Mouse (Mus musculus): ENCODE results near the gene 2310011J03Rik. TPM values are rescaled to one million over a fixed set of nuclear protein-coding genes. Genes with fewer than 3 reads are reported as not detected.

Gene 2310011J03Rik
- total and polyA plus RNA-seq, 2 experiments, result 10.4 to 25.4 TPM

- WGBS, result 43% methylated on average over 21 of the region's 21 CpGs
- no peak for TF ChIP-seq CTCF (IDR thresholded peaks at IDR 0.05; ENCODE audit: low read depth, low read length)
- TF ChIP-seq POLR2A (IDR thresholded peaks at IDR 0.05; ENCODE audit: extremely low read depth, insufficient read depth, low read length), result no peak
- peaks cover under 1% of the 10 kb centered on the region; the same call in 1 of the 2 replicates for H3K36me3 ChIP-seq (ENCODE audit: control insufficient read depth, insufficient read depth, low read length)
- H3K4me1 ChIP-seq (ENCODE audit: control insufficient read depth, insufficient read depth, low read length), result peaks cover 11% of the 10 kb centered on the region
- no peak for DNase-seq (ENCODE audit: extremely low read depth, low read depth, low spot score)
- no peaks in the 10 kb centered on the region; the same call in 1 of the 2 replicates for H3K27me3 ChIP-seq (ENCODE audit: control insufficient read depth, insufficient read depth, low read length)
- 0 out of 2 replicates have a peak overlapping the region, but pooled peaks have one; percentile 23 for H3K9ac ChIP-seq (ENCODE audit: low read depth, low read length)
- no peak overlapping the region for H3K27ac ChIP-seq (replicated peaks; ENCODE audit: insufficient read depth, low read depth, low read length)
- H3K79me2 ChIP-seq (ENCODE audit: control insufficient read depth, insufficient read depth, low read length), result no peaks in the 10 kb centered on the region
- H3K4me3 ChIP-seq (ENCODE audit: insufficient read depth, low read depth, low read length), result no peak overlapping the region
These were observed 20.7 kb upstream of the 2310011J03Rik start for GRCm38 (mm10) chr10:80341026-80341425.

DNA sequence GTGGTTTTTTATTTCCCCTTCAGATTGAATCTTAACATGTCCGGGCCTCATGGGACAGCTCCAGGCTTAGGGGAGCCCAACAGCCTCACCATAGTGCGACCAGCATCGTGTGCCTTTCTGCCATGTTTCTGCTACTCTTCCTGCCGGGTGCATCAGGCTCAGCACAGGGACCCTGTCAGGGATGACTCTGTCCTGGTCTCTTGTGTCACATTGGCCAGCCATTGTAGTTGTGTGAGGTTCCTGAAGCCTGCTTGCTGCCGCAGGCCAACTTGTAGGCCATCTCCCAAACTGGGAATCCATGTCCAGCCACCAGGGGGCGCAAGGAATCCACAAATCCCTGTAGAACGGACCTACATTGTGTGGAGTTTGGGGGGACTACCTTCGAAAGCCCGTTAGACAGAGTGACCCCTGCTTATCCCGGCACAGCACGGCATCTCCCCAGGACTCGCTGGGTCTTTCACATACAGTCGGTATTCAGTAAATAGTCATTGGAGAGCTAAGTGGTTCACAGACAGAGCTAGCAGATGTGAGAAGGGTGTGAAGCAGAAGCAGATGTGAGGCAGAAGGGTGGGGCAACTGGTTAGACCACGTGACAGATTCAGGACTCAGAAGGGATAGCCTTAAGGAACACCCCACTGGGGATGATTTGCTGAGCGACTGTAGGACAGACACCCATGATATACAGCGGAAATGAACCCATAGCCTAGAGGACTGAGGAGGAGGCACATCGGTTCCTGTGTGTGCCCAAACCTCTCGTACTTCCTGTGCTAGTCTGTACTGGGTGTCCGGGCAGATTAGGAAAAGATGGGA is 19.8 kb upstream of the 2310011J03Rik start:
- TF ChIP-seq CTCF (IDR thresholded peaks at IDR 0.05; ENCODE audit: low read depth, low read length), result peak; percentile 91
- no peak for TF ChIP-seq POLR2A (IDR thresholded peaks at IDR 0.05; ENCODE audit: extremely low read depth, insufficient read depth, low read length)
- Histone ChIP-seq H3K4me1 (ENCODE audit: control insufficient read depth, insufficient read depth, low read length) (peaks cover 11% of the 10 kb centered on the region), H3K36me3 (ENCODE audit: control insufficient read depth, insufficient read depth, low read length) (peaks cover 6% of the 10 kb centered on the region; the same call in 1 of the 2 replicates), H3K27me3 (ENCODE audit: control insufficient read depth, insufficient read depth, low read length) (no peaks in the 10 kb centered on the region; the same call in 1 of the 2 replicates), H3K9ac (ENCODE audit: low read depth, low read length) (no peak overlapping the region), H3K4me3 (ENCODE audit: insufficient read depth, low read depth, low read length) (no peak overlapping the region), H3K79me2 (ENCODE audit: control insufficient read depth, insufficient read depth, low read length) (no peaks in the 10 kb centered on the region), H3K27ac (replicated peaks; ENCODE audit: insufficient read depth, low read depth, low read length) (no peak overlapping the region)
- peak; percentile 67 for DNase-seq (ENCODE audit: extremely low read depth, low read depth, low spot score)
- 24% methylated on average over 19 of the region's 19 CpGs for WGBS

DNA sequence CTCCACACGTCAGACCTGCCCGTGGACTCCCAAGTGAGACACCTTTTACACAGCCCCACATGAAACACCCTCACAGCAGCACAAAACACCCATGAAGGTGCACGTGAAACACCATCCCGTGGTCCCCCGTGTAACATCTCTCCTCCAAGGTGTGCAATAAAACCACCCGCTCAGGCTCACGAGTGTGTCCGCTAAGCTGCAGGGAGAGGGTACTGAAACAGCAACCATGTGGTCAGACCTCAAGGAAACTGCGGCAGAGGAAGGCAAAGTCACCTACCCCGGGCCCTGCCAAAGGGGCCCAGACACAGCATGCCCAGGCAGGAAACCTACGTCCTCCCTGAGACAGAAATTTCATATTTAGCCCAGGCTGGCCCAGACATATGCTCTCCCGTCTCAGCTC is 15.9 kb upstream of the 2310011J03Rik start:
- Histone ChIP-seq H3K27me3 (ENCODE audit: control insufficient read depth, insufficient read depth, low read length) (no peaks in the 10 kb centered on the region), H3K4me1 (ENCODE audit: control insufficient read depth, insufficient read depth, low read length) (peaks cover 8% of the 10 kb centered on the region; the same call in 1 of the 2 replicates), H3K27ac (replicated peaks; ENCODE audit: insufficient read depth, low read depth, low read length) (no peak overlapping the region), H3K36me3 (ENCODE audit: control insufficient read depth, insufficient read depth, low read length) (peaks cover 19% of the 10 kb centered on the region; the same call in 1 of the 2 replicates), H3K79me2 (ENCODE audit: control insufficient read depth, insufficient read depth, low read length) (no peaks in the 10 kb centered on the region), H3K9ac (ENCODE audit: low read depth, low read length) (no peak overlapping the region), H3K4me3 (ENCODE audit: insufficient read depth, low read depth, low read length) (no peak overlapping the region)
- 88% methylated on average over 12 of the region's 12 CpGs for WGBS
- DNase-seq (ENCODE audit: extremely low read depth, low read depth, low spot score), result no peak
- no peak for TF ChIP-seq POLR2A (IDR thresholded peaks at IDR 0.05; ENCODE audit: extremely low read depth, insufficient read depth, low read length)
- TF ChIP-seq CTCF (IDR thresholded peaks at IDR 0.05; ENCODE audit: low read depth, low read length), result no peak

DNA sequence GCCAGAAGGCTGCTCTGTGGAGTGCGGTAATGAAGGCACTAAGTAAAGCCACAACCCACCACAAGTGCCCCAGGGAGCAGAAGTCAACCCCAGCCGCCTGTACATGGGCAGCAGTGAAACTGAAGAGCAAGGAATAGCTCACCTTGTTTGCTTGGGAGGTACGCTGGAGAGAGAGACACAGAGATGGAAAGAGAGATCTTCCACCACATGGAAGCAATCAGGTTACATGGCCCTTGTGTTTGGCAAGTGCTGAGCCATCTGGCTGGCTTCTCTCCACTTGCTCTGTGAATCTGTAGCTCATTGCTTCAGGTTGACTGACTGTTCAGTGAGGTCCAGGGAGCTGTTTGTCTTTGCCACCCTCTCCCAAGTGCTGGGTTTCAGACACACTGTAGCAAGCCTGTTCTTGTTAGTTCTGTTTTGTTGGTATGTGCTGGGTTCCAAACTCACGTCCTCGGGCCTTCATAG is 12.2 kb upstream of the 2310011J03Rik start:
- Histone ChIP-seq H3K36me3 (ENCODE audit: control insufficient read depth, insufficient read depth, low read length) (peaks cover 19% of the 10 kb centered on the region; the same call in 1 of the 2 replicates), H3K9ac (ENCODE audit: low read depth, low read length) (peak overlapping the region; percentile 75), H3K4me1 (ENCODE audit: control insufficient read depth, insufficient read depth, low read length) (peaks cover 13% of the 10 kb centered on the region; the same call in 1 of the 2 replicates), H3K27me3 (ENCODE audit: control insufficient read depth, insufficient read depth, low read length) (no peaks in the 10 kb centered on the region), H3K27ac (replicated peaks; ENCODE audit: insufficient read depth, low read depth, low read length) (peak overlapping the region; percentile 98), H3K4me3 (ENCODE audit: insufficient read depth, low read depth, low read length) (peak overlapping the region; percentile 30), H3K79me2 (ENCODE audit: control insufficient read depth, insufficient read depth, low read length) (peaks cover 4% of the 10 kb centered on the region; the same call in 1 of the 2 replicates)
- WGBS, result 19% methylated on average over 5 of the region's 5 CpGs
- TF ChIP-seq POLR2A (IDR thresholded peaks at IDR 0.05; ENCODE audit: extremely low read depth, insufficient read depth, low read length) (no peak), CTCF (IDR thresholded peaks at IDR 0.05; ENCODE audit: low read depth, low read length) (no peak)
- peak; percentile 89 for DNase-seq (ENCODE audit: extremely low read depth, low read depth, low spot score)

DNA sequence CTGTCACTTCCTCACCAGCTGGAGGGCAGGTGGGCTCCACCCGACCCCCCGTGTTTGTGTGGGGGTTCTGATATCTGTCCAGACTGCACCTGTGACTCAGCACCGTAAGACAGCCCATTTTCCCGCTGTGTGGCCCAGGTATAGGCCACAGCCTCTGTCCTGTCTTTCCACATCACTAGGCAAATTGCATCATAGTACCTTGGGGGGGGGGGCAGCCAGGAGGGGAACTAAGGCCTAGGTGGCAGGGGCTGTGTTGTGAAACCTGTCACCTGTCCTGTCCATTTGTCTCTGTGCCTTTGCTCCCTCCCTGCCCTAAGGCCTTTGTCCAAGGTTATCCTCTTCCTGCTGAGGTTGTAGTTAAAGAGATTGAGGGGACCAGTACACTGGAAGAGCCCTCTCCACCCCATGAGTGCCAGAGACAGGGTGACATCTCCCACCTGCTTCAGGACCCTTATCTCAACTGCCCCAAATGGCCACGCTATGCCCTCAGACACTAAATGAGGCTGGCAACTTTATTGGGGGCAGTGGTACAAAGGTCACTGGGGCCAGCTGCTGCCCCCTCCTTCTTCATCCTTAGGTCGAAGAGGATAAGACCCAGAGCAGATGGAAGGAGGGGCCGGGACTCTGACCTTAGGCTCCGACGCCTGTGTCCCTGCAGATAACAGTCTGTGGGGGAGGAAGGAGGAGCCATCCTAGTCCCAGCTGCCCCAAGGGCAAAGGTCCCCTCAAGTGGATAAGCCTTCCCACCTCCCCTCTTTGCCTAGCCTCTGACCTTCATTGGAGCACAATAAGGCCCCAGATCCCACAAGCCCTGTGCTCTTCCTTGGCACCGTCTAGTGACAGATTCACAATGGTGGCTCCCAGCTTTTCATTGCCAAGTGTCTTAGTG is 11.5 kb upstream of the 2310011J03Rik start:
- H3K36me3 ChIP-seq (ENCODE audit: control insufficient read depth, insufficient read depth, low read length), result peaks cover 19% of the 10 kb centered on the region; the same call in 1 of the 2 replicates
- H3K4me1 ChIP-seq (ENCODE audit: control insufficient read depth, insufficient read depth, low read length), result peaks cover 13% of the 10 kb centered on the region; the same call in 1 of the 2 replicates
- TF ChIP-seq POLR2A (IDR thresholded peaks at IDR 0.05; ENCODE audit: extremely low read depth, insufficient read depth, low read length), result peak; percentile 42; the same call in 1 of the 2 replicates
- no peak for TF ChIP-seq CTCF (IDR thresholded peaks at IDR 0.05; ENCODE audit: low read depth, low read length)
- no peaks in the 10 kb centered on the region for H3K27me3 ChIP-seq (ENCODE audit: control insufficient read depth, insufficient read depth, low read length)
- H3K79me2 ChIP-seq (ENCODE audit: control insufficient read depth, insufficient read depth, low read length), result peaks cover 4% of the 10 kb centered on the region; the same call in 1 of the 2 replicates
- H3K4me3 ChIP-seq (ENCODE audit: insufficient read depth, low read depth, low read length), result peak overlapping the region; percentile 88
- H3K27ac ChIP-seq (replicated peaks; ENCODE audit: insufficient read depth, low read depth, low read length), result peak overlapping the region; percentile 99
- DNase-seq (ENCODE audit: extremely low read depth, low read depth, low spot score), result peak; percentile 97
- H3K9ac ChIP-seq (ENCODE audit: low read depth, low read length), result peak overlapping the region; percentile 93
- WGBS, result 12% methylated on average over 10 of the region's 10 CpGs

Data from liver, adult 2 months (tissue).